Mouse (Mus musculus) thymus, adult 2 months (tissue): ENCODE measurements around the gene Gm12184.

Experiments used
- CTCF ChIP-seq: fragments of 200-500 bp; IDR thresholded peaks from 2 replicates; pipeline ENCODE4 v1.5.1; 2012; ENCODE audit warnings: mild to moderate bottlenecking, control low read depth, low read length, moderate library complexity, borderline replicate concordance; ENCODE audit not compliant: control insufficient read depth, poor library complexity, insufficient read depth; ENCODE audit errors: extremely low read depth
- POLR2A ChIP-seq: fragments of 200-500 bp; IDR thresholded peaks from 2 replicates; pipeline ENCODE4 v1.6.1; 2012; ENCODE audit warnings: mild to moderate bottlenecking, low read length, control low read depth, moderate library complexity; ENCODE audit not compliant: control insufficient read depth, poor library complexity, insufficient read depth; ENCODE audit errors: extremely low read depth

DNA sequence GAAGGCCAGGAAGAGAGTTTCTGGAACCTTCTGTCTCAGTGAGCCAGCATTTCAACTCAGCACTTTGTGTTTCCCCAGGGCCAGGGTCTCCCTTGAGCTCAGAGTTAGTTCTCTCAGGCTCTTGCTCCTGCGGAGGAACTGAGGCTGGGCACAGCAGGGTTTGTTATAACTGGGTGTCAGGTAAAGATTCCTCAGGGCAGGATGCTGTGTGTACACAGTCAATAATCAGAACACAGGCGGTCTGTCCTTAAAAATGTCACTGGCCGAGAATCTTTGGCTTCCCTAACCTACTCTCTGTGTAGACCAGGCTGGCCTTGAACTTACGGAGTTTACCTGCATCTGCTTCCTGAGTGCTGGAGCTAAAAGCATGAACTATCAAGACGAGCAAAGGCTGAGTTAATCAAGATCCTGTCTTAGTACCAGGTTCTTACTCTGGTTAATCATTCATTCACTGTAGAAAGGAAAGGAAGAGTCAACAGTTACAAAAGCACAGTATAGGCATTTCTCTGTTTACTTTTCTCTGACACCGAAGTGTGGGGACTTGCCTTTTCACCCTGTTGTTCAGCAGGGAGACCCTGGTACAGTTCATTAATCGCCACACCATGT is 46.3 kb upstream of the Gm12184 start:
- TF ChIP-seq CTCF (no peak), POLR2A (no peak)
